Mouse (Mus musculus) CH12.LX (cell line): ENCODE results near the gene 4921504E06Rik. TPM values are rescaled to one million over a fixed set of nuclear protein-coding genes. Genes with fewer than 3 reads are reported as not detected.

Experiments
- DNase-seq: peaks from one replicate; pipeline ENCODE4 v3.0.0-alpha.2; 2013; ENCODE audit errors: extremely low read depth
- H3K27ac ChIP-seq: 2 replicates; pipeline ENCODE4 v1.5.1; 2012; ENCODE audit warnings: low read depth, mild to moderate bottlenecking, control low read depth, moderate library complexity; ENCODE audit not compliant: insufficient read depth
- H3K27me3 ChIP-seq: replicated peaks from 2 replicates; pipeline ENCODE3; 2012; ENCODE audit warnings: inconsistent platforms
- H3K36me3 ChIP-seq, 2 experiments: replicated peaks in 1 of 2; 2 replicates each; pipeline versions ENCODE3 to v1.6.1; 2012; ENCODE audit warnings: inconsistent platforms in 1 of 2, low read length in 1 of 2, mild to moderate bottlenecking in 1 of 2, mixed read lengths in 1 of 2, moderate library complexity in 1 of 2; ENCODE audit not compliant: control insufficient read depth in 1 of 2, insufficient read depth in 1 of 2
- H3K4me1 ChIP-seq, 2 experiments: 2 replicates each; pipeline ENCODE4 v1.6.1; 2012; ENCODE audit warnings: inconsistent platforms in 1 of 2, moderate library complexity in 1 of 2; ENCODE audit not compliant: insufficient read depth in 2 of 2, control insufficient read depth in 1 of 2
- H3K4me2 ChIP-seq: 2 replicates; pipeline ENCODE4 v1.6.1; 2012; ENCODE audit warnings: low read depth, mild to moderate bottlenecking, control low read depth; ENCODE audit not compliant: poor library complexity, insufficient read depth, severe bottlenecking
- H3K4me3 ChIP-seq, 3 experiments: fragments of 150-350 bp in 1 of 3; sonication (generic) in 1 of 3; replicated peaks in 1 of 3; 2 replicates each; pipeline versions ENCODE3 to v1.5.1; 2011 to 2012; ENCODE audit warnings: low read depth in 2 of 3, low read length in 2 of 3, mild to moderate bottlenecking in 2 of 3, moderate library complexity in 2 of 3, control low read depth in 1 of 3, improper control_type of control experiment in 1 of 3, inconsistent platforms in 1 of 3, mixed read lengths in 1 of 3; ENCODE audit not compliant: poor library complexity in 1 of 3
- H3K79me2 ChIP-seq: replicated peaks from 2 replicates; pipeline ENCODE4 v1.6.1; 2012; ENCODE audit warnings: mild to moderate bottlenecking, moderate library complexity; ENCODE audit not compliant: control insufficient read depth, poor library complexity, insufficient read depth, severe bottlenecking; ENCODE audit errors: extremely low read depth
- H3K9ac ChIP-seq: 2 replicates; pipeline ENCODE4 v1.6.1; 2012; ENCODE audit warnings: low read depth, mild to moderate bottlenecking, control low read depth, moderate library complexity; ENCODE audit not compliant: insufficient read depth
- H3K9me3 ChIP-seq: replicated peaks from 2 replicates; pipeline ENCODE3; 2012; ENCODE audit warnings: low read length, inconsistent platforms, mixed read lengths
- BHLHE40 ChIP-seq: IDR thresholded peaks from 2 replicates; pipeline ENCODE4 v1.6.1; 2011; ENCODE audit warnings: mild to moderate bottlenecking, low read depth, low read length, improper control_type of control experiment
- CHD1 ChIP-seq: IDR thresholded peaks from 2 replicates; pipeline ENCODE4 v1.6.1; 2012; ENCODE audit warnings: low read depth, low read length, improper control_type of control experiment, inconsistent platforms
- CTCF ChIP-seq, 2 experiments: IDR thresholded peaks in 1 of 2; conservative IDR thresholded peaks in 1 of 2; 2 replicates each; pipeline ENCODE4 v1.5.1; 2011 to 2012; ENCODE audit warnings: low read depth in 2 of 2, low read length in 2 of 2, improper control_type of control experiment in 1 of 2, inconsistent platforms in 1 of 2, mild to moderate bottlenecking in 1 of 2, moderate library complexity in 1 of 2
- E2F4 ChIP-seq: IDR thresholded peaks from 2 replicates; pipeline ENCODE4 v1.6.1; 2011; ENCODE audit warnings: low read depth, low read length, improper control_type of control experiment; ENCODE audit not compliant: insufficient replicate concordance
- ELF1 ChIP-seq: IDR thresholded peaks from 2 replicates; pipeline ENCODE4 v1.6.1; 2014; ENCODE audit warnings: low read depth, mild to moderate bottlenecking, inconsistent platforms, low read length, improper control_type of control experiment
- EP300 ChIP-seq: IDR thresholded peaks from 2 replicates; pipeline ENCODE4 v1.6.1; 2011; ENCODE audit warnings: low read length, improper control_type of control experiment
- ETS1 ChIP-seq: conservative IDR thresholded peaks from 2 replicates; pipeline ENCODE4 v1.6.1; 2012; ENCODE audit warnings: low read depth, mild to moderate bottlenecking, inconsistent platforms, low read length, improper control_type of control experiment, moderate library complexity
- GABPA ChIP-seq: IDR thresholded peaks from 2 replicates; pipeline ENCODE4 v1.6.1; 2012; ENCODE audit warnings: low read depth, low read length, improper control_type of control experiment, inconsistent platforms; ENCODE audit not compliant: insufficient replicate concordance
- HCFC1 ChIP-seq: IDR thresholded peaks from 2 replicates; pipeline ENCODE4 v1.6.1; 2012; ENCODE audit warnings: low read depth, mild to moderate bottlenecking, inconsistent platforms, low read length, improper control_type of control experiment
- IRF4 ChIP-seq: IDR thresholded peaks from 2 replicates; pipeline ENCODE4 v1.6.1; 2014; ENCODE audit warnings: low read depth, mild to moderate bottlenecking, inconsistent platforms, low read length, improper control_type of control experiment
- JUND ChIP-seq: conservative IDR thresholded peaks from 2 replicates; pipeline ENCODE4 v1.6.1; 2011; ENCODE audit warnings: low read depth, low read length, improper control_type of control experiment
- KAT2A ChIP-seq: IDR thresholded peaks from 2 replicates; pipeline ENCODE4 v1.6.1; 2012; ENCODE audit warnings: low read length, improper control_type of control experiment, inconsistent platforms; ENCODE audit not compliant: insufficient replicate concordance
- MAFK ChIP-seq: IDR thresholded peaks from 2 replicates; pipeline ENCODE4 v1.6.1; 2011; ENCODE audit warnings: low read length, improper control_type of control experiment; ENCODE audit not compliant: insufficient replicate concordance
- MAX ChIP-seq: IDR thresholded peaks from 2 replicates; pipeline ENCODE4 v1.6.1; 2011; ENCODE audit warnings: low read length, improper control_type of control experiment
- MAZ ChIP-seq: IDR thresholded peaks from 2 replicates; pipeline ENCODE4 v1.6.1; 2012; ENCODE audit warnings: low read depth, mild to moderate bottlenecking, inconsistent platforms, low read length, improper control_type of control experiment, moderate library complexity
- MXI1 ChIP-seq: IDR thresholded peaks from 2 replicates; pipeline ENCODE4 v1.6.1; 2011; ENCODE audit warnings: mild to moderate bottlenecking, low read depth, low read length, improper control_type of control experiment
- MYC ChIP-seq: IDR thresholded peaks from 2 replicates; pipeline ENCODE4 v1.6.1; 2011; ENCODE audit warnings: low read depth, mild to moderate bottlenecking, improper control_type of control experiment, low read length
- NELFE ChIP-seq: IDR thresholded peaks from 2 replicates; pipeline ENCODE4 v1.6.1; 2011; ENCODE audit warnings: low read depth, low read length, improper control_type of control experiment
- NRF1 ChIP-seq: IDR thresholded peaks from 2 replicates; pipeline ENCODE4 v1.6.1; 2014; ENCODE audit warnings: low read depth, mild to moderate bottlenecking, inconsistent platforms, low read length, improper control_type of control experiment, moderate library complexity
- PAX5 ChIP-seq: IDR thresholded peaks from 2 replicates; pipeline ENCODE4 v1.6.1; 2012; ENCODE audit warnings: low read length, inconsistent platforms, mixed read lengths
- POLR2A ChIP-seq: IDR thresholded peaks from 2 replicates; pipeline ENCODE4 v1.6.1; 2011; ENCODE audit warnings: low read depth, mild to moderate bottlenecking, improper control_type of control experiment, low read length
- RAD21 ChIP-seq: IDR thresholded peaks from 2 replicates; pipeline ENCODE4 v1.6.1; 2011; ENCODE audit warnings: low read depth, mild to moderate bottlenecking, low read length, improper control_type of control experiment, moderate library complexity
- SIN3A ChIP-seq: IDR thresholded peaks from 2 replicates; pipeline ENCODE4 v1.6.1; 2012; ENCODE audit warnings: low read length, improper control_type of control experiment, inconsistent platforms
- TBP ChIP-seq: conservative IDR thresholded peaks from 2 replicates; pipeline ENCODE4 v1.6.1; 2011; ENCODE audit warnings: low read depth, low read length, improper control_type of control experiment
- UBTF ChIP-seq: IDR thresholded peaks from 2 replicates; pipeline ENCODE4 v1.6.1; 2012; ENCODE audit warnings: low read depth, mild to moderate bottlenecking, inconsistent platforms, low read length, improper control_type of control experiment, moderate library complexity
- USF2 ChIP-seq: conservative IDR thresholded peaks from 2 replicates; pipeline ENCODE4 v1.6.1; 2011; ENCODE audit warnings: low read depth, low read length, improper control_type of control experiment
- ZC3H11A ChIP-seq: IDR thresholded peaks from 2 replicates; pipeline ENCODE4 v1.6.1; 2012; ENCODE audit warnings: low read depth, mild to moderate bottlenecking, inconsistent platforms, low read length, improper control_type of control experiment
- ZMIZ1 ChIP-seq: IDR thresholded peaks from 2 replicates; pipeline ENCODE4 v1.6.1; 2012; ENCODE audit warnings: low read depth, mild to moderate bottlenecking, inconsistent platforms, low read length, improper control_type of control experiment
- ZNF384 ChIP-seq: IDR thresholded peaks from 2 replicates; pipeline ENCODE4 v1.6.1; 2012; ENCODE audit warnings: low read depth, low read length, improper control_type of control experiment, inconsistent platforms
- dilution Hi-C: fragments of 300-500 bp; cut with MboI; formaldehyde crosslinking; loops from 2 replicates; pipeline ENCODE4 v1.14.3; 2020; ENCODE audit warnings: low sequenced_read_pairs; ENCODE audit not compliant: extremely low pct_unique_long_range_greater_than_20kb, extremely low pct_ligation_motif_present
- in situ Hi-C: fragments of 300-500 bp; cut with MboI; formaldehyde crosslinking; loops from 3 replicates; pipeline ENCODE4 v1.14.3; 2019; ENCODE audit warnings: low sequenced_read_pairs, low pct_ligation_motif_present, low pct_unique_long_range_greater_than_20kb, mixed read lengths
- polyA plus RNA-seq: library from polyadenylated mRNA; unstranded; fragments of >175 nt; gene quantifications from 2 replicates; pipeline ENCODE4 v1.2.1, GENCODE M21; 2012; ENCODE audit warnings: low read depth; ENCODE audit not compliant: insufficient read length
- total RNA-seq, 2 experiments: library from RNA; depleted of rRNA; stranded (reverse); fragments of 300-350 nt in 1 of 2; fragments of >200 nt in 1 of 2; gene quantifications; 2 replicates each; pipeline ENCODE4 v1.2.3; 2012 to 2014

4921504E06Rik gene
- total and polyA plus RNA-seq, 3 experiments: not detected

- Histone ChIP-seq H3K27ac (no peak overlapping the region), H3K9me3 (no peaks in the 10 kb centered on the region), H3K4me2 (no peak overlapping the region), H3K36me3 (no peaks in the 10 kb centered on the region), H3K4me3 (no peak overlapping the region), H3K27me3 (no peaks in the 10 kb centered on the region), H3K79me2 (no peaks in the 10 kb centered on the region), H3K4me1 (no peaks in the 10 kb centered on the region), H3K9ac (no peak overlapping the region)
- dilution Hi-C loops (no loop called here), in situ Hi-C loops (no loop called here)
- no peak for DNase-seq
- TF ChIP-seq IRF4: no peak
- no peak for TF ChIP-seq RAD21
- no peak for TF ChIP-seq HCFC1
- no peak for TF ChIP-seq ZMIZ1
- TF ChIP-seq POLR2A: no peak
- no peak for TF ChIP-seq TBP
- TF ChIP-seq E2F4: no peak
- TF ChIP-seq MXI1: no peak
- no peak for TF ChIP-seq UBTF
- TF ChIP-seq CHD1: no peak
- TF ChIP-seq MAZ: no peak
- no peak for TF ChIP-seq CTCF (conservative IDR thresholded peaks at IDR 0.05 in 1 of 2, IDR thresholded peaks at IDR 0.05 in 1 of 2; ENCODE audit: low read depth in 2 of 2, low read length in 2 of 2)
- TF ChIP-seq USF2: no peak
Observed at GRCm38 (mm10) chr2:19600860-19601259, 47.1 kb upstream of the 4921504E06Rik start.

GRCm38 (mm10) chr2:19599801-19600200, 46.1 kb upstream of the 4921504E06Rik start:
- Histone ChIP-seq H3K9ac (no peak overlapping the region), H3K4me3 (no peak overlapping the region), H3K9me3 (no peaks in the 10 kb centered on the region), H3K79me2 (no peaks in the 10 kb centered on the region), H3K36me3 (no peaks in the 10 kb centered on the region), H3K4me2 (no peak overlapping the region), H3K27ac (no peak overlapping the region), H3K27me3 (no peaks in the 10 kb centered on the region), H3K4me1 (no peaks in the 10 kb centered on the region)
- in situ Hi-C loops: no loop called here
- DNase-seq: no peak
- dilution Hi-C loops: no loop called here
- TF ChIP-seq NELFE: no peak
- TF ChIP-seq, all 38 proteins: peak for 0

GRCm38 (mm10) chr2:19596988-19597387, 43.3 kb upstream of the 4921504E06Rik start:
- in situ Hi-C loops: no loop called here
- Histone ChIP-seq H3K27me3 (no peaks in the 10 kb centered on the region), H3K4me3 (no peak overlapping the region), H3K27ac (no peak overlapping the region), H3K9ac (no peak overlapping the region), H3K79me2 (no peaks in the 10 kb centered on the region), H3K36me3 (no peaks in the 10 kb centered on the region), H3K4me1 (no peaks in the 10 kb centered on the region)
- dilution Hi-C loops: no loop called here
- TF ChIP-seq SIN3A (no peak), ZNF384 (no peak), NRF1 (no peak), BHLHE40 (no peak), MAFK (no peak), CHD1 (no peak), ZC3H11A (no peak), MAX (no peak), EP300 (no peak), ETS1 (no peak), ELF1 (no peak), JUND (no peak), GABPA (no peak), KAT2A (no peak), MAZ (no peak), PAX5 (no peak), CTCF (conservative IDR thresholded peaks at IDR 0.05 in 1 of 2, IDR thresholded peaks at IDR 0.05 in 1 of 2; ENCODE audit: low read depth in 2 of 2, low read length in 2 of 2) (no peak), UBTF (no peak), MYC (no peak), TBP (no peak)
- TF ChIP-seq, all 38 proteins: peak for 0
- no peak for DNase-seq
- no peaks in the 10 kb centered on the region for H3K9me3 ChIP-seq
- H3K4me2 ChIP-seq: no peak overlapping the region
